Mouse (Mus musculus) neural tube, embryonic 13.5 days (tissue): ENCODE measurements around the gene Cpne6. TPM values are rescaled to one million over a fixed set of nuclear protein-coding genes. Genes with fewer than 3 reads are reported as not detected.

Source experiments
- ATAC-seq: fragments of 200-750 bp; cut with Nextera tagmentation; 2 replicates; pipeline ENCODE4 v1.8.0; 2017; ENCODE audit warnings: low read depth, mild to moderate bottlenecking, moderate TSS enrichment, moderate library complexity
- H3K27ac ChIP-seq: fragments of 300-500 bp; sonication (generic); replicated peaks from 2 replicates; pipeline ENCODE4 v1.5.1; 2015; ENCODE audit warnings: moderate library complexity, mild to moderate bottlenecking, inconsistent platforms
- H3K27me3 ChIP-seq: fragments of 300-500 bp; sonication (generic); 2 replicates; pipeline ENCODE4 v1.6.1; 2015; ENCODE audit warnings: mild to moderate bottlenecking, inconsistent platforms
- H3K36me3 ChIP-seq: fragments of 300-500 bp; sonication (generic); 2 replicates; pipeline ENCODE4 v1.6.1; 2015; ENCODE audit warnings: mild to moderate bottlenecking, inconsistent platforms
- H3K4me1 ChIP-seq: fragments of 300-500 bp; sonication (generic); replicated peaks from 2 replicates; pipeline ENCODE4 v1.6.1; 2015; ENCODE audit warnings: inconsistent platforms
- H3K4me2 ChIP-seq: fragments of 300-500 bp; sonication (generic); 2 replicates; pipeline ENCODE4 v1.6.1; 2015; ENCODE audit warnings: inconsistent platforms, mild to moderate bottlenecking, moderate library complexity
- H3K4me3 ChIP-seq: fragments of 300-500 bp; sonication (generic); 2 replicates; pipeline ENCODE4 v1.5.1; 2015; ENCODE audit warnings: mild to moderate bottlenecking, inconsistent platforms
- H3K9ac ChIP-seq: fragments of 300-500 bp; sonication (generic); 2 replicates; pipeline ENCODE4 v1.6.1; 2015; ENCODE audit warnings: moderate library complexity, mild to moderate bottlenecking, inconsistent platforms
- H3K9me3 ChIP-seq: fragments of 300-500 bp; sonication (generic); 2 replicates; pipeline ENCODE4 v1.6.1; 2016; ENCODE audit warnings: inconsistent platforms
- WGBS: fragments of 180-500 bp; shearing (Covaris S2); methylation state at CpG from one replicate; pipeline ENCODE4 v1.1.7; 2015; 5-methylcytosine and 5-hydroxymethylcytosine counted together
- polyA plus RNA-seq: library from polyadenylated mRNA; unstranded; fragments of >200 nt; fragmentation: Nextera tagmentation; extraction: Ambion mirVana; gene quantifications from 2 replicates; pipeline ENCODE4 v1.2.1, GENCODE M21; 2015

Gene Cpne6
- polyA plus RNA-seq, 1 experiment from 2014 or later, result 10.1 TPM

- peak; percentile 91 for ATAC-seq
- H3K9ac ChIP-seq, result peak within 1 kb of the TSS; percentile 86
- H3K4me2 ChIP-seq, result peak within 1 kb of the TSS; percentile 84
- H3K4me1 ChIP-seq, result peaks cover 41% of the 10 kb centered on the region
- H3K27me3 ChIP-seq, result no peaks in the 10 kb centered on the region
- H3K36me3 ChIP-seq, result peaks cover 18% of the 10 kb centered on the region
- peak within 1 kb of the TSS; percentile 55 for H3K4me3 ChIP-seq
- WGBS, result under 1% methylated on average over 32 of the region's 32 CpGs
- no peaks in the 10 kb centered on the region for H3K9me3 ChIP-seq
- H3K27ac ChIP-seq, result peak within 1 kb of the TSS; percentile 94
Observed at GRCm38 (mm10) chr14:55540067-55540786, 30.0 kb downstream of the Cpne6 start, which contains the start of gene Pck2. Gene Pck2, plus strand, starts transcription at chr14:55540266.

GRCm38 (mm10) chr14:55540787-55541321 is 30.6 kb downstream of the Cpne6 start:
- peak overlapping the region; percentile 94 for H3K27ac ChIP-seq
- H3K4me1 ChIP-seq, result peaks cover 41% of the 10 kb centered on the region
- no peaks in the 10 kb centered on the region for H3K27me3 ChIP-seq
- H3K36me3 ChIP-seq, result peaks cover 25% of the 10 kb centered on the region
- ATAC-seq, result peak; percentile 65
- H3K9me3 ChIP-seq, result no peaks in the 10 kb centered on the region
- peak overlapping the region; percentile 86 for H3K9ac ChIP-seq
- WGBS, result 9% methylated on average over 10 of the region's 10 CpGs
- peak overlapping the region; percentile 84 for H3K4me2 ChIP-seq
- H3K4me3 ChIP-seq, result peak overlapping the region; percentile 55

- no peak overlapping the region for H3K4me3 ChIP-seq
- 95% methylated on average over 12 of the region's 12 CpGs for WGBS
- H3K4me2 ChIP-seq, result no peak overlapping the region
- no peak for ATAC-seq
- H3K9ac ChIP-seq, result no peak overlapping the region
- H3K4me1 ChIP-seq, result peaks cover 41% of the 10 kb centered on the region
- peaks cover 30% of the 10 kb centered on the region for H3K36me3 ChIP-seq
- no peaks in the 10 kb centered on the region for H3K9me3 ChIP-seq
- H3K27ac ChIP-seq, result no peak overlapping the region
- H3K27me3 ChIP-seq, result no peaks in the 10 kb centered on the region
Observed at GRCm38 (mm10) chr14:55542268-55542667, 32.0 kb downstream of the Cpne6 start.

GRCm38 (mm10) chr14:55544334-55544733 is 34.1 kb downstream of the Cpne6 start:
- Histone ChIP-seq H3K27me3 (no peaks in the 10 kb centered on the region), H3K36me3 (peaks cover 50% of the 10 kb centered on the region), H3K4me3 (no peak overlapping the region), H3K4me2 (no peak overlapping the region), H3K9me3 (no peaks in the 10 kb centered on the region), H3K4me1 (peaks cover 39% of the 10 kb centered on the region), H3K9ac (no peak overlapping the region), H3K27ac (no peak overlapping the region)
- no peak for ATAC-seq
- WGBS, result 65% methylated on average over 9 of the region's 9 CpGs

GRCm38 (mm10) chr14:55550191-55550590 is 39.9 kb downstream of the Cpne6 start:
- H3K9me3 ChIP-seq, result no peaks in the 10 kb centered on the region
- H3K27ac ChIP-seq, result no peak overlapping the region
- H3K4me3 ChIP-seq, result no peak overlapping the region
- 83% methylated on average over 6 of the region's 6 CpGs for WGBS
- H3K36me3 ChIP-seq, result peaks cover 35% of the 10 kb centered on the region
- H3K9ac ChIP-seq, result no peak overlapping the region
- H3K27me3 ChIP-seq, result no peaks in the 10 kb centered on the region
- ATAC-seq, result no peak
- no peaks in the 10 kb centered on the region for H3K4me1 ChIP-seq
- H3K4me2 ChIP-seq, result no peak overlapping the region

- WGBS, result 55% methylated on average over 5 of the region's 5 CpGs
- no peak overlapping the region for H3K4me2 ChIP-seq
- no peaks in the 10 kb centered on the region for H3K27me3 ChIP-seq
- H3K4me1 ChIP-seq, result no peaks in the 10 kb centered on the region
- peaks cover 26% of the 10 kb centered on the region for H3K36me3 ChIP-seq
- no peak overlapping the region for H3K9ac ChIP-seq
- no peaks in the 10 kb centered on the region for H3K9me3 ChIP-seq
- no peak for ATAC-seq
- H3K4me3 ChIP-seq, result no peak overlapping the region
- no peak overlapping the region for H3K27ac ChIP-seq
Observed at GRCm38 (mm10) chr14:55551347-55551746, 41.1 kb downstream of the Cpne6 start.

- no peak for ATAC-seq
- H3K27me3 ChIP-seq, result no peaks in the 10 kb centered on the region
- no peak overlapping the region for H3K9ac ChIP-seq
- H3K36me3 ChIP-seq, result peaks cover 26% of the 10 kb centered on the region
- no peak overlapping the region for H3K4me2 ChIP-seq
- WGBS, result 90% methylated on average over 8 of the region's 8 CpGs
- H3K27ac ChIP-seq, result no peak overlapping the region
- no peaks in the 10 kb centered on the region for H3K9me3 ChIP-seq
- H3K4me1 ChIP-seq, result no peaks in the 10 kb centered on the region
- no peak overlapping the region for H3K4me3 ChIP-seq
Observed at GRCm38 (mm10) chr14:55551794-55552193, 41.5 kb downstream of the Cpne6 start.

GRCm38 (mm10) chr14:55554635-55555034 is 44.4 kb downstream of the Cpne6 start:
- ATAC-seq, result no peak

GRCm38 (mm10) chr14:55555788-55556187 is 45.5 kb downstream of the Cpne6 start:
- H3K9ac ChIP-seq, result no peak overlapping the region
- H3K9me3 ChIP-seq, result no peaks in the 10 kb centered on the region
- no peak overlapping the region for H3K4me3 ChIP-seq
- H3K4me1 ChIP-seq, result peaks cover 8% of the 10 kb centered on the region
- no peak overlapping the region for H3K27ac ChIP-seq
- WGBS, result 79% methylated on average over 3 of the region's 3 CpGs
- no peaks in the 10 kb centered on the region for H3K27me3 ChIP-seq
- no peak for ATAC-seq
- H3K36me3 ChIP-seq, result no peaks in the 10 kb centered on the region
- no peak overlapping the region for H3K4me2 ChIP-seq

More at GRCm38 (mm10) chr14:55554635-55555034, 44.4 kb downstream of the Cpne6 start:
- H3K4me1 ChIP-seq, result peaks cover 8% of the 10 kb centered on the region
- 0 out of 2 replicates have a peak, but pooled peaks cover 2% of the 10 kb centered on the region for H3K36me3 ChIP-seq
- H3K27ac ChIP-seq, result no peak overlapping the region
- H3K9ac ChIP-seq, result no peak overlapping the region
- no peaks in the 10 kb centered on the region for H3K9me3 ChIP-seq
- H3K27me3 ChIP-seq, result no peaks in the 10 kb centered on the region
- no peak overlapping the region for H3K4me3 ChIP-seq
- no peak overlapping the region for H3K4me2 ChIP-seq

- ATAC-seq, result no peak
- no peaks in the 10 kb centered on the region for H3K9me3 ChIP-seq
- peaks cover 19% of the 10 kb centered on the region for H3K4me1 ChIP-seq
- no peak overlapping the region for H3K9ac ChIP-seq
- H3K27me3 ChIP-seq, result no peaks in the 10 kb centered on the region
- no peaks in the 10 kb centered on the region for H3K36me3 ChIP-seq
- no peak overlapping the region for H3K4me2 ChIP-seq
- H3K4me3 ChIP-seq, result no peak overlapping the region
- WGBS, result 28% methylated on average over 5 of the region's 5 CpGs
- no peak overlapping the region for H3K27ac ChIP-seq
Observed at GRCm38 (mm10) chr14:55557003-55557402, 46.8 kb downstream of the Cpne6 start.

GRCm38 (mm10) chr14:55557587-55557986 is 47.3 kb downstream of the Cpne6 start:
- Histone ChIP-seq H3K9me3 (no peaks in the 10 kb centered on the region), H3K4me1 (peaks cover 25% of the 10 kb centered on the region), H3K4me3 (no peak overlapping the region), H3K9ac (no peak overlapping the region), H3K4me2 (no peak overlapping the region), H3K27ac (no peak overlapping the region), H3K36me3 (0 out of 2 replicates have a peak, but pooled peaks cover 1% of the 10 kb centered on the region), H3K27me3 (no peaks in the 10 kb centered on the region)
- no peak for ATAC-seq
- 92% methylated on average over 3 of the region's 3 CpGs for WGBS

GRCm38 (mm10) chr14:55558740-55559448 is 48.6 kb downstream of the Cpne6 start:
- H3K4me3 ChIP-seq, result peak overlapping the region; percentile 55
- H3K4me1 ChIP-seq, result peaks cover 28% of the 10 kb centered on the region
- H3K9me3 ChIP-seq, result no peaks in the 10 kb centered on the region
- peak overlapping the region; percentile 98 for H3K27ac ChIP-seq
- 59% methylated on average over 6 of the region's 6 CpGs for WGBS
- no peak for ATAC-seq
- peaks cover 13% of the 10 kb centered on the region for H3K36me3 ChIP-seq
- H3K9ac ChIP-seq, result peak overlapping the region; percentile 86; the same call in 1 of the 2 replicates
- no peaks in the 10 kb centered on the region for H3K27me3 ChIP-seq
- H3K4me2 ChIP-seq, result peak overlapping the region; percentile 90
